Mouse (Mus musculus): ENCODE data around the gene Antxrl.

DNA sequence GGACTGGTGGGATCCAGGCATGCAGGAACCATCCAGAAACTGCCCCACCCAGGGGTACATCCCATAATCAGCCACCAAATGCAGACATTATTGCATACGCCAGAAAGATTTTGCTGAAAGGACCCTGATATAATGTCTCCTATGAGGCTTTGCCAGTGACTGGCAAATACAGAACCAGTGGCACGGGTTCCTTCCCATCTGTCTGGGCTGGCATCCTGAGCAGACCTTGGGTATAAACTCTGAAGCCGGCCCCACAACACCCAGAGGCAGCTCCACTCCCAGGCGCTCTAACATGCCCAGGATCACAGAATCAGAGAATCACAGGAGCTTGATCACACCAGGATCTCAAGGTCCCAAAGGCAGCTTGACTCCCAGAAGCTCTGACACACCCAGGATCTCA, 61.8 kb downstream of the Antxrl start:
- TF ChIP-seq EP300 (optimal IDR thresholded peaks at IDR 0.05) (no peak), CTCF (IDR thresholded peaks at IDR 0.05; ENCODE audit: low read depth) (no peak)
